Mouse (Mus musculus) liver, embryonic 11.5 days (tissue): ENCODE measurements at regions not wholly inside any gene's neighbourhood (a gene's known extent, or its start where the extent isn't known, plus 50 kb on each side); places are given as distances from the start of the nearest gene placed in this dataset.

Experiments
- ATAC-seq: fragments of 200-750 bp; cut with Nextera tagmentation; replicated peaks from 2 replicates; pipeline ENCODE4 v1.8.0; 2017; ENCODE audit warnings: moderate number of reproducible peaks, mild to moderate bottlenecking, moderate TSS enrichment, moderate library complexity; ENCODE audit not compliant: low FRiP score
- DNase-seq: peaks from one replicate; pipeline ENCODE4 v3.0.0-alpha.2; 2017; ENCODE audit warnings: low spot score
- H3K27ac ChIP-seq: fragments of 300-500 bp; sonication (generic); 2 replicates; pipeline ENCODE4 v1.5.1; 2014; ENCODE audit warnings: mild to moderate bottlenecking, low read depth, low read length, control low read depth
- H3K27me3 ChIP-seq: fragments of 300-500 bp; sonication (generic); replicated peaks from 2 replicates; pipeline ENCODE4 v1.6.1; 2014; ENCODE audit warnings: low read length, mixed read lengths; ENCODE audit not compliant: control insufficient read depth, insufficient read depth
- H3K36me3 ChIP-seq: fragments of 300-500 bp; sonication (generic); 2 replicates; pipeline ENCODE4 v1.6.1; 2014; ENCODE audit warnings: mild to moderate bottlenecking, low read length, moderate library complexity, mixed read lengths; ENCODE audit not compliant: control insufficient read depth, insufficient read depth
- H3K4me1 ChIP-seq: fragments of 300-500 bp; sonication (generic); replicated peaks from 2 replicates; pipeline ENCODE4 v1.6.1; 2014; ENCODE audit warnings: low read length, mixed read lengths; ENCODE audit not compliant: control insufficient read depth, insufficient read depth
- H3K4me2 ChIP-seq: fragments of 300-500 bp; sonication (generic); 2 replicates; pipeline ENCODE4 v1.6.1; 2014; ENCODE audit warnings: mild to moderate bottlenecking, control low read depth, moderate library complexity
- H3K4me3 ChIP-seq: fragments of 300-500 bp; sonication (generic); 2 replicates; pipeline ENCODE4 v1.5.1; 2014; ENCODE audit warnings: low read depth, low read length, control low read depth
- H3K9ac ChIP-seq: fragments of 300-500 bp; sonication (generic); 2 replicates; pipeline ENCODE4 v1.6.1; 2014; ENCODE audit warnings: low read depth, low read length, control low read depth
- H3K9me3 ChIP-seq: fragments of 300-500 bp; sonication (generic); 2 replicates; pipeline ENCODE4 v1.6.1; 2016; ENCODE audit warnings: low read length, inconsistent platforms, mixed read lengths; ENCODE audit not compliant: control insufficient read depth
- WGBS: fragments of 180-500 bp; shearing (Covaris S2); extraction: QIAGEN DNeasy Blood & Tissue Kit; methylation state at CpG from one replicate; pipeline ENCODE4 v1.1.7; 2014; 5-methylcytosine and 5-hydroxymethylcytosine counted together

- ATAC-seq (no peak), DNase-seq (no peak)
- Histone ChIP-seq H3K27me3 (no peaks in the 10 kb centered on the region), H3K9me3 (no peaks in the 10 kb centered on the region), H3K4me3 (no peak overlapping the region), H3K4me2 (no peak overlapping the region), H3K27ac (no peak overlapping the region), H3K4me1 (no peaks in the 10 kb centered on the region), H3K36me3 (no peaks in the 10 kb centered on the region), H3K9ac (no peak overlapping the region)
- WGBS, result 52% methylated on average over 3 of the region's 3 CpGs
Measured at GRCm38 (mm10) chr7:70972023-70972400, 379.3 kb downstream of the Gm10295 start.

GRCm38 (mm10) chr7:70971323-70972022 lies 379.8 kb downstream of the Gm10295 start:
- no peak overlapping the region for H3K4me2 ChIP-seq
- no peak for DNase-seq
- no peaks in the 10 kb centered on the region for H3K36me3 ChIP-seq
- no peak overlapping the region for H3K4me3 ChIP-seq
- no peak overlapping the region for H3K27ac ChIP-seq
- no peak for ATAC-seq
- no peaks in the 10 kb centered on the region for H3K27me3 ChIP-seq
- H3K9me3 ChIP-seq, result no peaks in the 10 kb centered on the region
- WGBS, result 47% methylated on average over 6 of the region's 6 CpGs
- no peak overlapping the region for H3K9ac ChIP-seq
- H3K4me1 ChIP-seq, result no peaks in the 10 kb centered on the region

GRCm38 (mm10) chr7:70952318-70952959 lies 398.8 kb downstream of the Gm10295 start:
- DNase-seq (no peak), ATAC-seq (no peak)
- 79% methylated on average over 4 of the region's 4 CpGs for WGBS
- H3K4me2 ChIP-seq, result no peak overlapping the region
- no peaks in the 10 kb centered on the region for H3K9me3 ChIP-seq
- H3K36me3 ChIP-seq, result no peaks in the 10 kb centered on the region
- no peaks in the 10 kb centered on the region for H3K27me3 ChIP-seq
- no peak overlapping the region for H3K4me3 ChIP-seq
- no peak overlapping the region for H3K27ac ChIP-seq
- H3K4me1 ChIP-seq, result no peaks in the 10 kb centered on the region
- no peak overlapping the region for H3K9ac ChIP-seq

GRCm38 (mm10) chr7:70948281-70948680 lies 403.0 kb downstream of the Gm10295 start:
- ATAC-seq (no peak), DNase-seq (no peak)
- WGBS, result 83% methylated on average over 5 of the region's 5 CpGs

GRCm38 (mm10) chr7:70946260-70946659 lies 405.0 kb downstream of the Gm10295 start:
- H3K36me3 ChIP-seq, result no peaks in the 10 kb centered on the region
- H3K9me3 ChIP-seq, result no peaks in the 10 kb centered on the region
- no peak for DNase-seq
- WGBS, result 59% methylated on average over 2 of the region's 2 CpGs
- no peak overlapping the region for H3K4me3 ChIP-seq
- no peaks in the 10 kb centered on the region for H3K27me3 ChIP-seq
- no peak overlapping the region for H3K9ac ChIP-seq
- H3K27ac ChIP-seq, result no peak overlapping the region
- no peak for ATAC-seq
- H3K4me2 ChIP-seq, result no peak overlapping the region
- H3K4me1 ChIP-seq, result no peaks in the 10 kb centered on the region

More at GRCm38 (mm10) chr7:70948281-70948680, 403.0 kb downstream of the Gm10295 start:
- Histone ChIP-seq H3K27me3 (no peaks in the 10 kb centered on the region), H3K27ac (no peak overlapping the region), H3K4me1 (no peaks in the 10 kb centered on the region), H3K9ac (no peak overlapping the region), H3K4me2 (no peak overlapping the region), H3K36me3 (no peaks in the 10 kb centered on the region), H3K9me3 (no peaks in the 10 kb centered on the region), H3K4me3 (no peak overlapping the region)

GRCm38 (mm10) chr7:70930911-70931310 lies 420.4 kb downstream of the Gm10295 start:
- WGBS, result 9% methylated on average over 6 of the region's 6 CpGs
- ATAC-seq (no peak), DNase-seq (no peak)
- Histone ChIP-seq H3K9me3 (no peaks in the 10 kb centered on the region), H3K27ac (no peak overlapping the region), H3K4me1 (no peaks in the 10 kb centered on the region), H3K4me2 (no peak overlapping the region), H3K27me3 (no peaks in the 10 kb centered on the region), H3K36me3 (no peaks in the 10 kb centered on the region), H3K9ac (no peak overlapping the region), H3K4me3 (no peak overlapping the region)

GRCm38 (mm10) chr7:70929935-70930334 lies 421.4 kb downstream of the Gm10295 start:
- ATAC-seq (no peak), DNase-seq (no peak)
- no peak overlapping the region for H3K4me2 ChIP-seq
- H3K9me3 ChIP-seq, result no peaks in the 10 kb centered on the region
- no peaks in the 10 kb centered on the region for H3K4me1 ChIP-seq
- no peak overlapping the region for H3K27ac ChIP-seq
- no peaks in the 10 kb centered on the region for H3K27me3 ChIP-seq
- no peaks in the 10 kb centered on the region for H3K36me3 ChIP-seq
- no peak overlapping the region for H3K4me3 ChIP-seq
- no peak overlapping the region for H3K9ac ChIP-seq
- WGBS, result 70% methylated on average over 11 of the region's 11 CpGs

- H3K27ac ChIP-seq, result no peak overlapping the region
- no peak overlapping the region for H3K9ac ChIP-seq
- no peaks in the 10 kb centered on the region for H3K27me3 ChIP-seq
- no peak for ATAC-seq
- no peak overlapping the region for H3K4me2 ChIP-seq
- no peaks in the 10 kb centered on the region for H3K36me3 ChIP-seq
- no peak overlapping the region for H3K4me3 ChIP-seq
- no peaks in the 10 kb centered on the region for H3K9me3 ChIP-seq
- no peaks in the 10 kb centered on the region for H3K4me1 ChIP-seq
- no peak for DNase-seq
- 81% methylated on average over 3 of the region's 3 CpGs for WGBS
Measured at GRCm38 (mm10) chr7:70928001-70928400, 423.3 kb downstream of the Gm10295 start.

- ATAC-seq, result no peak
- Histone ChIP-seq H3K9ac (no peak overlapping the region), H3K4me1 (no peaks in the 10 kb centered on the region), H3K4me2 (no peak overlapping the region), H3K27ac (no peak overlapping the region), H3K36me3 (no peaks in the 10 kb centered on the region), H3K9me3 (no peaks in the 10 kb centered on the region), H3K27me3 (no peaks in the 10 kb centered on the region), H3K4me3 (no peak overlapping the region)
- DNase-seq, result no peak
- WGBS, result 69% methylated on average over 4 of the region's 4 CpGs
Measured at GRCm38 (mm10) chr7:70917016-70917415, 434.3 kb downstream of the Gm10295 start.
